Mouse (Mus musculus) heart, postnatal 36 days (tissue): Measurements from ENCODE around the gene Olfr374. TPM values are rescaled to one million over a fixed set of nuclear protein-coding genes. Genes with fewer than 3 reads are reported as not detected.

Experiments
- DNase-seq, 2 experiments: peaks; one replicate each; pipeline ENCODE4 v3.0.0; 2021 to 2022
- intact Hi-C: fragments of 180-260 bp; cut with DNase I; formaldehyde crosslinking; loops from one replicate; pipeline ENCODE4 v1.15.1; 2025
- total RNA-seq, 2 experiments: library from RNA; stranded (reverse); gene quantifications; 2 replicates each; pipeline ENCODE4 v1.2.3; 2021

Olfr374 gene
- total RNA-seq, 2 experiments from 2014 or later = not detected

DNA sequence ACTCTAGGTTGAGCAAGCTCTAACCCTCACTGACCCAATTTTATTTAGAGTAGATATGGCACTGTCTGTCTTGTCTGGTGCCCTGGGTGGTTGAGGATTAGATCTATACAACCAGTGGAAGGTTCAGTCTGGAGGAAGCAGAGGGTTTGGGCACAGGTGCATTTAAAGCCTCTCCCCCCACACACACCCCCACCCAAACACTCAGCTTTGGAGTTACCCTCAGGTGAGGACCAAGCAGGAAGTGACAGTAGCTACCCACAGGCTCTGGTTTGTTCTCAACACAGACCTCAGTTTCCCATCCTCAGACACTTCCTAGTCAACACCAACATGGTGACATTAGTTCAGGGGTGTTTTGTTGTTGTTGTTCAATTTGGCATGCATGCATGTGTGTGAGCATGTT, 56.0 kb downstream of the Olfr374 start:
- no peak for DNase-seq
- intact Hi-C loops = loop anchor here (5.0 kb wide), 1 partner anchor 256 kb away; the partner anchor contains the start of genes Zfp617 and Zfp882

Other genes starting within 250 kb of the Olfr374 start
- 1 to 10 TPM; 6.2 to 6.9 TPM for gene Zfp709, start 225.0 kb upstream of the Olfr374 start, total RNA-seq
- gene Zfp882, start 198.4 kb upstream of the Olfr374 start, total RNA-seq = 1 to 10 TPM; 2.4 to 5.5 TPM
- gene Zfp617, start 198.4 kb upstream of the Olfr374 start, total RNA-seq = 10 to 100 TPM; 25.1 to 25.2 TPM
- 1 to 10 TPM; 7.0 TPM for gene Zfp961, start 156.0 kb upstream of the Olfr374 start, total RNA-seq
- 1 to 10 TPM in 1 of 2 experiments, under 1 TPM in 1; 0.67 to 1.6 TPM for gene Cyp4f18, start 97.4 kb upstream of the Olfr374 start, total RNA-seq
- not detected for gene Olfr372, start 65.8 kb upstream of the Olfr374 start, total RNA-seq
- gene Olfr373, start 23.9 kb upstream of the Olfr374 start, total RNA-seq = not detected
- gene Tpm4, start 27.9 kb downstream of the Olfr374 start, total RNA-seq = 10 to 100 TPM; 86.3 to 97.2 TPM
- 10 to 100 TPM; 18.6 to 26.0 TPM for gene Rab8a, start 54.2 kb downstream of the Olfr374 start, total RNA-seq
- gene Hsh2d, start 82.6 kb downstream of the Olfr374 start, total RNA-seq = not detected
- under 1 TPM in 1 of 2 experiments, not detected in 1; 0.57 TPM for gene Cib3, start 105.8 kb downstream of the Olfr374 start, total RNA-seq
- not detected for gene Gm11034, start 106.6 kb downstream of the Olfr374 start, total RNA-seq
- 10 to 100 TPM; 21.2 to 25.0 TPM for gene Fam32a, start 112.7 kb downstream of the Olfr374 start, total RNA-seq
- 10 to 100 TPM; 49.4 to 49.6 TPM for gene Ap1m1, start 133.0 kb downstream of the Olfr374 start, total RNA-seq
- gene Gm10282, start 198.2 kb downstream of the Olfr374 start, total RNA-seq = 10 to 100 TPM in 1 of 2 experiments, 1 to 10 TPM in 1; 6.9 to 10.2 TPM
- gene Klf2, start 212.0 kb downstream of the Olfr374 start, total RNA-seq = 10 to 100 TPM; 42.2 to 97.6 TPM